Mouse (Mus musculus) bone marrow, adult 2 months (tissue): ENCODE results near the gene Dhx37. TPM values are rescaled to one million over a fixed set of nuclear protein-coding genes. Genes with fewer than 3 reads are reported as not detected.

Experiments used
- H3K27ac ChIP-seq: fragments of 200-500 bp; 2 replicates; pipeline ENCODE4 v1.5.1; 2012; ENCODE audit warnings: low read depth, mild to moderate bottlenecking, control low read depth, inconsistent platforms, low read length; ENCODE audit not compliant: control insufficient read depth, poor library complexity, insufficient read depth
- H3K4me1 ChIP-seq: fragments of 200-500 bp; 2 replicates; pipeline ENCODE4 v1.6.1; 2011; ENCODE audit warnings: low read length; ENCODE audit not compliant: control insufficient read depth, insufficient read depth
- H3K4me3 ChIP-seq: fragments of 200-500 bp; replicated peaks from 2 replicates; pipeline ENCODE3; 2011; ENCODE audit warnings: mild to moderate bottlenecking, low read depth, low read length, control low read depth; ENCODE audit not compliant: control insufficient read depth
- CTCF ChIP-seq: fragments of 200-500 bp; IDR thresholded peaks from 2 replicates; pipeline ENCODE4 v1.5.1; 2011; ENCODE audit warnings: low read length, control low read depth; ENCODE audit not compliant: control insufficient read depth, insufficient read depth
- POLR2A ChIP-seq: fragments of 200-500 bp; IDR thresholded peaks from 2 replicates; pipeline ENCODE4 v1.6.1; 2011; ENCODE audit warnings: low read depth, mild to moderate bottlenecking, control low read depth, low read length, borderline replicate concordance; ENCODE audit not compliant: control insufficient read depth
- WGBS: fragments of 180-500 bp; shearing (Covaris S2); methylation state at CpG from one replicate; pipeline ENCODE4 v1.1.7; 2018; 5-methylcytosine and 5-hydroxymethylcytosine counted together
- polyA plus RNA-seq: library from polyadenylated mRNA; stranded (reverse); fragments of >200 nt; gene quantifications from 2 replicates; pipeline ENCODE4 v1.2.4, GENCODE M21; 2011; ENCODE audit warnings: low replicate concordance; ENCODE audit not compliant: missing spikeins, insufficient read depth, insufficient read length

Dhx37 gene
- polyA plus RNA-seq: 12.3 and 36.6 TPM in 2 replicates

- no peak for TF ChIP-seq CTCF
- TF ChIP-seq POLR2A: peak; percentile 76; the same call in 1 of the 2 replicates
- H3K4me3 ChIP-seq: peak within 1 kb of the TSS; percentile 78
- H3K4me1 ChIP-seq: peaks cover 1% of the 10 kb centered on the region; the same call in 1 of the 2 replicates
- peak within 1 kb of the TSS; percentile 77 for H3K27ac ChIP-seq
- WGBS: under 1% methylated on average over 46 of the region's 46 CpGs
Observed at GRCm38 (mm10) chr5:125433793-125434337, at the start of gene Dhx37. Gene Dhx37 (minus strand): TSS chr5:125434121.

GRCm38 (mm10) chr5:125482474-125482873 lies 48.6 kb upstream of the Dhx37 start:
- H3K4me1 ChIP-seq: peaks cover 14% of the 10 kb centered on the region
- TF ChIP-seq CTCF (no peak), POLR2A (no peak)
- WGBS: 51% methylated on average over 7 of the region's 7 CpGs
- H3K4me3 ChIP-seq: no peak overlapping the region
- H3K27ac ChIP-seq: peak overlapping the region; percentile 9; the same call in 1 of the 2 replicates

GRCm38 (mm10) chr5:125480434-125481231 lies 46.7 kb upstream of the Dhx37 start:
- 87% methylated on average over 11 of the region's 11 CpGs for WGBS
- no peak for TF ChIP-seq POLR2A
- no peak for TF ChIP-seq CTCF
- H3K4me3 ChIP-seq: no peak overlapping the region
- H3K27ac ChIP-seq: no peak overlapping the region
- peaks cover 14% of the 10 kb centered on the region for H3K4me1 ChIP-seq

DNA sequence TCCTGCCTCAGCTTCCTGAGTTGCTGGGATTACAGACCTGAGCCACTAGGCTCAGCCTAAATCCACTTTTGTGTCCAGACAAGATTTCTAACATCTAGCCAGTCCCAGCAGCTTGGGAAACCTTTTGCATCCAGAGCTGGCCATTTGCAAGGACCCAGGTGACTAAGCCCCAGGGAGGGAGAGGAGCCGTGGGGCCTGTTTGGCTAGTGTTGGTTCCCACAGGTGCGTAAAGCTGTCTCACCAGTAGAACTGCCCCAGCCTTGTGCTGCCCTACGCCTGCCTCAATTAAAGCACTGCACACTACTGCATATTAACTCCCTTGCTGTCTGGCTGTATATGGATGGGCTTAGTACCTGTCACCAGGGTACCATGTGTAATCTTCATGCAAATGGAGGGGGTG lies 45.5 kb upstream of the Dhx37 start:
- H3K4me3 ChIP-seq: no peak overlapping the region
- WGBS: 85% methylated on average over 3 of the region's 3 CpGs
- no peak for TF ChIP-seq CTCF
- no peak for TF ChIP-seq POLR2A
- H3K27ac ChIP-seq: no peak overlapping the region
- H3K4me1 ChIP-seq: peaks cover 9% of the 10 kb centered on the region

- TF ChIP-seq CTCF (no peak), POLR2A (no peak)
- WGBS: 61% methylated on average over 7 of the region's 7 CpGs
- peaks cover 9% of the 10 kb centered on the region for H3K4me1 ChIP-seq
- H3K4me3 ChIP-seq: no peak overlapping the region
- H3K27ac ChIP-seq: no peak overlapping the region
Observed at GRCm38 (mm10) chr5:125478037-125478436, 44.1 kb upstream of the Dhx37 start.

- H3K27ac ChIP-seq: no peak overlapping the region
- H3K4me1 ChIP-seq: peaks cover 5% of the 10 kb centered on the region
- 81% methylated on average over 7 of the region's 7 CpGs for WGBS
- H3K4me3 ChIP-seq: no peak overlapping the region
- TF ChIP-seq POLR2A (no peak), CTCF (no peak)
Observed at GRCm38 (mm10) chr5:125477533-125477932, 43.6 kb upstream of the Dhx37 start.

DNA sequence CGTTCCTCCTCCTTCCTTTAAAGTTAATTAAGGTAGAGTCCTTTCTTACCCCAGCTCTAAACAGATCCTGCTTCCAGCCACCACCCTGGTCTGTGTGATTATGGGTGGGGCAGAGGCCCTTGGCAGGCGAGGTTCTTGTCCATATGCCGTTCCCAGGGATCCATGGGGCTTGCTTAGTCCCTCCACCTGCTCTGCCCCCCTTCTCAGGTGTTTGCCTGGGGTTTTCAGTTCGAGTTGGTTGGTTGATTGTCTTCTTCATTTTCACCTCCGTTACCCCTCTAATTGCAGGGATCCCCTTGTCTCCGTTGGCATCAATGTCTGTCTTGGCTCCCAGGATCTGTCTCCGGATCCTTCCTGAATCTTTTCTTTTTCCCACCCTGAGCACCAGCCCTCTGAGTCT lies 42.9 kb upstream of the Dhx37 start:
- Histone ChIP-seq H3K4me3 (no peak overlapping the region), H3K4me1 (no peaks in the 10 kb centered on the region; the same call in 1 of the 2 replicates), H3K27ac (no peak overlapping the region)
- WGBS: 67% methylated on average over 7 of the region's 7 CpGs
- TF ChIP-seq CTCF: no peak
- TF ChIP-seq POLR2A: no peak

GRCm38 (mm10) chr5:125476286-125476625 lies 42.3 kb upstream of the Dhx37 start:
- Histone ChIP-seq H3K4me1 (no peaks in the 10 kb centered on the region; the same call in 1 of the 2 replicates), H3K27ac (peak overlapping the region; percentile 69; the same call in 1 of the 2 replicates), H3K4me3 (peak overlapping the region; percentile 86)
- 19% methylated on average over 5 of the region's 5 CpGs for WGBS
- TF ChIP-seq POLR2A: no peak
- no peak for TF ChIP-seq CTCF
